Mouse (Mus musculus): ENCODE data around the gene Zfp653.

Zfp653 gene

GRCm38 (mm10) chr9:22069881-22070553 lies 1.2 kb downstream of the Zfp653 start:
- DNase-seq (ENCODE audit: low read depth, low spot score) = no peak

GRCm38 (mm10) chr9:22067195-22067594 lies 4.0 kb downstream of the Zfp653 start:
- no peak for DNase-seq (ENCODE audit: low read depth, low spot score)

GRCm38 (mm10) chr9:22066433-22066832 lies 4.7 kb downstream of the Zfp653 start:
- no peak for DNase-seq (ENCODE audit: low read depth, low spot score)

GRCm38 (mm10) chr9:22065642-22066041 lies 5.5 kb downstream of the Zfp653 start:
- DNase-seq (ENCODE audit: low read depth, low spot score) = no peak

GRCm38 (mm10) chr9:22064341-22064740 lies 6.8 kb downstream of the Zfp653 start:
- no peak for DNase-seq (ENCODE audit: low read depth, low spot score)

- no peak for DNase-seq (ENCODE audit: low read depth, low spot score)
Observed at GRCm38 (mm10) chr9:22061339-22061738, 9.8 kb downstream of the Zfp653 start.

GRCm38 (mm10) chr9:22058011-22058424 lies 13.2 kb downstream of the Zfp653 start:
- no peak for DNase-seq (ENCODE audit: low read depth, low spot score)

- DNase-seq (ENCODE audit: low read depth, low spot score) = no peak
Observed at GRCm38 (mm10) chr9:22057031-22057517, 14.1 kb downstream of the Zfp653 start.

GRCm38 (mm10) chr9:22056303-22056910 lies 14.8 kb downstream of the Zfp653 start:
- DNase-seq (ENCODE audit: low read depth, low spot score) = no peak

GRCm38 (mm10) chr9:22055713-22056112 lies 15.5 kb downstream of the Zfp653 start:
- no peak for DNase-seq (ENCODE audit: low read depth, low spot score)

GRCm38 (mm10) chr9:22054411-22055076 lies 16.6 kb downstream of the Zfp653 start:
- DNase-seq (ENCODE audit: low read depth, low spot score) = peak; percentile 51

- no peak for DNase-seq (ENCODE audit: low read depth, low spot score)
Observed at GRCm38 (mm10) chr9:22053657-22054056, 17.5 kb downstream of the Zfp653 start.

GRCm38 (mm10) chr9:22051958-22052254 lies 19.3 kb downstream of the Zfp653 start, which contains the start of gene Elavl3:
Elavl3 (minus strand) TSS chr9:22052023.
- peak; percentile 77 for DNase-seq (ENCODE audit: low read depth, low spot score)

GRCm38 (mm10) chr9:22051161-22051957 lies 19.8 kb downstream of the Zfp653 start:
- DNase-seq (ENCODE audit: low read depth, low spot score) = no peak

- no peak for DNase-seq (ENCODE audit: low read depth, low spot score)
Observed at GRCm38 (mm10) chr9:22050351-22050889, 20.8 kb downstream of the Zfp653 start.

GRCm38 (mm10) chr9:22049721-22050270 lies 21.4 kb downstream of the Zfp653 start:
- no peak for DNase-seq (ENCODE audit: low read depth, low spot score)

GRCm38 (mm10) chr9:22049315-22049714 lies 21.9 kb downstream of the Zfp653 start:
- no peak for DNase-seq (ENCODE audit: low read depth, low spot score)

- DNase-seq (ENCODE audit: low read depth, low spot score) = no peak
Observed at GRCm38 (mm10) chr9:22047329-22047728, 23.8 kb downstream of the Zfp653 start.

GRCm38 (mm10) chr9:22041832-22042231 lies 29.3 kb downstream of the Zfp653 start:
- no peak for DNase-seq (ENCODE audit: low read depth, low spot score)

- no peak for DNase-seq (ENCODE audit: low read depth, low spot score)
Observed at GRCm38 (mm10) chr9:22037826-22038225, 33.4 kb downstream of the Zfp653 start.

- no peak for DNase-seq (ENCODE audit: low read depth, low spot score)
Observed at GRCm38 (mm10) chr9:22035300-22036044, 35.7 kb downstream of the Zfp653 start.

Measured in brain, embryonic 18.5 days (tissue).